Mouse (Mus musculus) lung, postnatal 10 days (tissue): ENCODE measurements around the gene Dock7.
A peak's percentile ranks its signal among the peaks of the same experiment; 100 is the strongest.
"Not testable (repeated sequence)": the region's sequence is repeated elsewhere in the genome, so short reads cannot be mapped to it uniquely, and the experiment has no call there.

Source experiments
- DNase-seq: peaks from one replicate; pipeline ENCODE4 v3.0.0; 2021

The Dock7 gene

DNA sequence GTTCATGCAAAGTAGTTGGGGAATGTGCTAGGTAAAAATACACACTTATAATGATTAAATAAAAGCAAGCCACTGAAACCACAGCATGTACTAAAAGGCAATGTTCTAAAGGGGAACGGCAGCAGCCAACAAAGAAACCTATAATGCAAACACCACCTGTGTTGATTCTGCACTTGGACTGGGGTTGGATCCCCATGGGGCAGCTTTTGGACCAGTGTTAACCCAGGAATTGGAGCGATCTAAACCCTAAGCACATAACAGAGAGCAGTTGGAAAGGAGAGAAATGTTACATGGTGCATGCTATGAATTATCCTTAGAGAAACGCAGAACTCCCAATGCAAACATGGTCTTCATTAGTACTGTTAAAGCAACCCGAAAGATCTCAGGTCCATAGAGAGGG, 127.2 kb downstream of the Dock7 start:
- no peak for DNase-seq

DNA sequence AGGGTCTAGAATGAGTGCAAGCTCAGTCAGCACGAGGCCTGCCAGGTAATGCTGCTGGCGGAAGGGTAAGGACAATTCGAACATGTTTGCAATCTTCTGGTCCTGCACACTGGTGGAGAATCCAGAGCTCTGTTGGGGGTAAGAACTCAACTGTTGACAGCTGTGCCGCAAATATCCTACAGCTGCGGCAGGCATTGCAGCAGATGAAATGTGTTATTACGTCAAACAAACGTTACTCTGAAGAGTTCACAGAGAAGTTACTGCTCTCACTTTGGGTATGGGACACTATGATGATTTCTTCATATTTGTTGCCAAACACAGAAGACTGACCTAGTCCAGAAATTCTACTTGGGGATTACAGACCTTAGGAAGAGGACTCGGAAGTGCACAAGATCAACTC, 136.0 kb downstream of the Dock7 start:
- DNase-seq, result no peak

DNA sequence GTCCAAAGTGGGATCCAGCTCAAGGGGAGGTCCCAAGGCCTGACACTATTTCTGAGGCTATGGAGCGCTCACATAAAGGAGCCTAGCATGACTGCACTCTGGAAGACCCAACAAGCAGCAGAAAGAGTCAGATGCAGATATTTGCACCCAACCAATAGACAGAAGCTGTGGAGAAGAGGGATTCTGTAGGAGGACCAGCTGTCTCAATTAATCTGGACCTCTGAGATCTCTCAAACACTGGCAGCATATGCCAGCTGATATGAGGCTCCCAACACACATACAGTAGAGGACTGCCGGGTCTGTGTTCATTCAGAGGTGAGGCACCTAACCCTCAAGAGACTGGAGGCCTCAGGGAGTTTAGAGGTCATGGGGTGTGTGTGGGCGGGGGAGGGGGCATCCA, 140.7 kb downstream of the Dock7 start:
- not testable (repeated sequence) for DNase-seq

DNA sequence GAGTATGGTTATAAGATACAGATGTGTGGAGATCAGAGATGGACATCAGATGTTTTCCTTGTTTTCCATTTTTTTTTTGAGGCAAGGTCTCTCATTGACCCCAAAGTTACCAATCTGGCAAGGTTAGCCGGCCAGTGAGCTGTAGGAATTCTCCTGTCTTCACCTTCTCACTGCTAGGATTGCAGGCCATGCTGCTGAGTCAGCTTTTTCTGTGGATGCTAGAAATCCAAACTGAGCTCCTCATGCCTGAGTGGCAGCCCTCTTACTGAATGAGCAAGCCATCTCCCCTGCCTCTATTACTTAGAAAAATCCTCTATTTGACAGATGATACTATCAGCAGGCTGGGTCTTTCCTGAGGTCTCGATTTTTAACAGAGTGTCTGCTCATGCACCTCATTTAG, 142.0 kb downstream of the Dock7 start:
- DNase-seq, result no peak

DNA sequence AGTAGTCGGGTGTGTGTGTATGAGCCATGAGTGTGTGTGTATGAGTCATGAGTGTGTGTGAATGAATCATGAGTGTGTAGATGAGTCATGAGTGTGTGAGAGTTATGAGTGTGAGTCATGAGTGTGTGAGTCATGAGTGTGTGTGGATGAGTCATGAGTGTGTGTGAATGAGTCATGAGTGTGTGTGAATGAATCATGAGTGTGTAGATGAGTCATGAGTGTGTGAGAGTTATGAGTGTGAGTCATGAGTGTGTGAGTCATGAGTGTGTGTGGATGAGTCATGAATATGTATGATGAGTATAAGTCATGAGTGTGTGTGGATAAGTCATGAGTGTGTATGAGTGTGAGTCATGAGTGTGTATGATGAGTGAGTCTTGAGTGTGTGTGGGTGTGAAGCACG, 142.4 kb downstream of the Dock7 start:
- not testable (repeated sequence) for DNase-seq

DNA sequence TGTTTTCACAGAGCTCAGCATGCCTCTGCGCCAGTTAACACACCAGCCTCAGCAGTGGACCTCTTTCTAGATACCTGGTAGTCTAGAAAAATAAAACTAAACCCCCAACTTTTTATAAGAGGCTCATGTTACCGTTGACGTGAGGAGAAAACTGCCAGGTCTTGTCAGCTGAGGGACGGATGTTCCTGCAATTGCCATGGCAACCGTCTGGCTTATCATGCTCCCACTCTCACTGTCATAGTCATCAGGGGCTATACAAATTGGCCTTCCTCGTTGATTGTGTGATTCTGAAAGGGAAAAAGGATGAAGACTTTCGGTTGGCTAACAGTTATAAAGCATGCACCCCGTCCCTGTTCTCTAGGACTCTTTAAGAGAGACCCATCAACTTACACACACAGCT, 145.0 kb downstream of the Dock7 start:
- DNase-seq, result no peak

DNA sequence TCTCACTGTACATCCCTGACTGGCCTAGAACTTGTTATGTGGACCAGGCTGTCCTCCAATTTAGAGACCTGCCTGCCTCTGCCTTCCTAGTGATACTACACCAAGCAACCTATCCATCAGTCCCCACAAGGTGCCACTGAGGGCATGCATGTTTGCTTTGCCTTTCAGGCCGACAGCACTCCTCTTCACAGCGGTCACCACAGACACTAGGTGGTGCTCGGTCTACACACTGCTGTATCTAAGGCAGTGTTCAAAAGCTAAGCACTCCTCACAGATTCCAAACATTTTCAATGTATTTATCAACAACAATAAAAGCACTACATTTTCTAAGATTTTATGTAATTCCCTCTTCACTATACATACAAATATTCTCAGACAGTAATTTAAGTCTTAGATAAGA, 150.8 kb downstream of the Dock7 start:
- DNase-seq, result no peak

DNA sequence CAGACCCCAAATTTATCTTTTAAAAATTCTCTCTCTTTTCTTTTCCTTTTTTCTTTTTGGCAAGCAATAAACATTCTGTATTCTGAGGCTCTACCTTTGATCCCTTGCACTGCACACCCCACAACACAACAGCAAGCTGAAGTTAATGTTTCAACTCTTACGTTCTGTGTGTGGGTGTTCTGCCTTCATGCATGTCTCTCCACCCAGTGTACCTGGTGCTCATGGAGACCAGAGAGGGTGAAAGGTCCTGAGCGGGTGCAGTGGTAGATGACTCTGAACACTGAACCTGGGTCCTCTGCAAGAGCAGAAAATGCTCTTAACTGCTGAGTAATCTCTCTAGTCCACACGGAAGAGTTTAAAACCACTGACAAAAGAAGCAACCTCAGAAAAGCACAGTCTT, 160.5 kb downstream of the Dock7 start:
- no peak for DNase-seq

DNA sequence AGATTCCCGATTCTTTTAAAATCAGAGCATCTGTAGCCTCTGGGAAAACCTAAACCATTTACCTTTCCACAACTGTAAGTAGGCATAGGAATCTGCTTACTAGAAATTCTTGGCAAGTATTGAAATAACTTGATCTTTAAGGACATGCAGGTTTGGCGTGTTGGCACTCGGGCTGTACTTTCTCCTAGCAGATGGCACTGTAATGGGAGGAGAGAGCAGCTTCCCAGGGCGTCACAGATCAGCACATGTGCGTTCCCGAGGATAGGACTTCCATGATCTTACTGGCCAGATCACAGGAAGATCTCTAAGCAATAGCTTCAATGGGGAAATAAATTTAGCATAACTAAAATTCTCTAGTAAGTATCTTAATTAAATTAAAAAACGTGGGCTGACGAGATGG, 164.7 kb downstream of the Dock7 start:
- no peak for DNase-seq

DNA sequence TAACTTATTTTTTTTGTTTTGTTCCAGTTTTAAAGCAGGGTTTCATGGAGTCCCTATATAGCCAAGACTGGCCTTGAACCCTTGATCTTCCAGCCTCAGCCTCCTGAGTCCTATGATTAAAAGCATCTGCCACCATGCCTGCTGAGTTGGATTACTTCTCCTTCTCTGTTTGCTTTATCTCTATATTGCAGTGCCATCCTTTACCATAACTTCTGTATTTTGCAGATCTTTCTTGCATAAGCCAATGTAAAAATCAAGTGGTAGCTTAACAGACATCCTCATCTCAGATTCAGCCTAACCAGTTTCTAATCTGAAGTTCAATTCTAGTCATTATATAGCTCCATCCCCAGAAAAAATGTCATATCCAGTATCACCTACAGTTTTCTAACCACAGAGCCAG, 170.2 kb downstream of the Dock7 start:
- DNase-seq, result no peak

DNA sequence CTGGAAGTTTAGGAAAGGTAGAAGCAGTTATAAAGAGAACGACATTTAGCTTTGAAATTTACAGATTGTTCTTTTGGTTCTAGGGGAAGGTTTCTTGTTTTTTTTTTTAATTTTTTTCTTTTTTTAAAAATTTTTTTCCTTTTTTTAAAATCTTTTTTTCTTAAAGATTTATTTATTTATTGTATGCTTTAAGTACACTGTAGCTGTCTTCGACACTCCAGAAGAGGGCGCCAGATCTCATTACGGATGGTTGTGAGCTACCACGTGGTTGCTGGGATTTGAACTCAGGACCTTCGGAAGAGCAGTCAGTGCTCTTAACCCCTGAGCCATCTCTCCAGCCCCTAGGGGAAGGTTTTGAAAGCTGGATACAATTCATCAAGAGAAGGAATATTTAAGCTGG, 182.5 kb downstream of the Dock7 start:
- DNase-seq, result not testable (repeated sequence)

DNA sequence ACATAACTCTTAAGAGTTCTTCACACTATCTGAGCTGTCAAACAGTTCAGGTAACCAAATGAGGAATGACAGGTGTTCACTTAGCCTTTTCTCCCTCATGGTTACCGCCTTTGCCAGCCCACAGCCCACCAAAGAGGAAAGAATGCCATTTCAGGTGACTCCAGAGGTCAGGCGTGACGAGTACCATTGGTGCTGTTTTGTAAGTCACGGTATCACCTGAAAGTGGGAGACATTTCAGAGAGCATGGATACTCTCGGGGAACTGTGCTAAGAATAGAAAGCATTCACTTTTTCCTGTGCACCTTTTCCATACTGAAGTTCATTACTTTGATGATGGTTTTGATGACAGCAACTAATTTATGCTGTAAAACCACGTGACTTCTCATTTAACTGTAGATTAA, 184.7 kb downstream of the Dock7 start:
- DNase-seq, result no peak

DNA sequence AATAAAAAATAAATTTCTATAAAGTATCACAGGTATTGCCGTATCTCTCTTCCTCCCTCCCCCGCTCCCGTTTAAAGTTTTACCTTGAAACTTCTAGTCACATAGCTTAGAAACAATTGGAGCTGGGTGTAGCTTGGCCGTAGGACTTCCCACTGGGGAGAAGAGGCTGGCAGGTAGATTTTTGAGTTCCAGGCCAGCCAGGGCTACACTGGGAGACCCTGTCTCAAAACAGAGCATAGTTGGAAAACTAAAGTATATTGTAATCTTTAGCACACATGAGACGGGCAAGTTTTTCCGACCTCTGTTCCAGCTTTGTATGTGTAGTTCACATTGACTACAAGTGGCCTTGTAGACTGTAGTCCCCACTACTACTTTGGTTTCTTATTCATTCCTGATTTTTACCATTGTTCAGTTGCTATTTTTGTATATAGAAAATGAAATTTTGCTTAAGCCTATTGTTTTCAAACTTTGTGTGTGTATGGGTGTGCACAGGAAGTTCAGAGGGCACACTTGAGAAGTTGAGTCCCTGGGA, 195.4 kb downstream of the Dock7 start:
- DNase-seq, result no peak

DNA sequence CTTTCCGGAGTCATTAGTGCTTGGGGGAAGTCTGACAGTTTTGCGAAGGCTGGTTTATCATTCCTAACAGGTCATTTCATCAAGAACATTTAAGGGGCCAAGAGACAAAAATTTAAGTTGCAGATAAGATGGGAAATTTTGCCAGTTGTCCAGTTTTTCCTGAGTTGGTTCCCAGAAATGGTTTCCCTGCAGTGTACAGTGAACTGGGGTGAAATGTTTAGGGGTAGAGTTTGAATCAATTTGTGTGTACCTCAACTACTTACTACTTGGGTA, 195.9 kb downstream of the Dock7 start:
- no peak for DNase-seq

DNA sequence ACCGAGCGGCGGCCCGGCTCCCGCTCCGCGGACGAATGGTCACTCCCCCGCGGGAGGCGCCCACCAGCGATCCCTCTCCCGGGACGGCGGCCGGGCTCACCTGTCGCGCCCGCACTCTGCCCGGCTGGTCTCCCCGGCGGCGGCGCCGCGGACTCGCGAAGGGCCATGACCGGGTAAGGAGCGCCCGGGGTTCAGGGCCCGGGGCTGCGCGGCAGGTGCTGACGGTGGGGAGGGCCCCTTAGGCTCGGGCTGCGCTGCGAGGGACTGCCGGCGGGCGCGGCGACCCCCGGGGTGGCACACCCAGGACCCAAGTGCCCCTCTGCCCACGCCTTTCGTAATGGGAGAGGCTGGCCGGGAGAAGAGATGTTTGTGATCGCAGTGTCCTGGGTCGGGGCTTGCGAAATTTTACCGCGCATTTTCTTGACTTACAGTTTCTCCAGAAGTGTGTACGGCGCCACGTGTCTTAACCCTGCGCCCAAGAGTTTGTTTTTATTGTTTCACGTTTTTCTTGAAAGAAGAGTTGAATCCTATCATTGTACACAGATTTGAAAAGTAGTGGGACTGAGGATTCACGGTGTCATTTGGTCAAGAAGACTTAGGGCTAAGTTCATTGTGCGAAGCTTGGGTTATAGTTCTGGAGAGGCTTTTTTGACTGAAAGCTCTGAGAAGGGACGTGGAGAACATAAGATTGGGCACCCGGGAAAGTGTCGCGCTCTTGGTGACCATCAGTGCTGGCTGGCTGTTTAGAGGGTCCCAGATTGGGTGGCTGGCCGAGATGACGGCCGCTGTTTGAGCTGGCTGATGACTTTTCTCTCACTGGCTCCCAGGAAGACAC, 196.4 kb downstream of the Dock7 start:
- DNase-seq, result no peak

DNA sequence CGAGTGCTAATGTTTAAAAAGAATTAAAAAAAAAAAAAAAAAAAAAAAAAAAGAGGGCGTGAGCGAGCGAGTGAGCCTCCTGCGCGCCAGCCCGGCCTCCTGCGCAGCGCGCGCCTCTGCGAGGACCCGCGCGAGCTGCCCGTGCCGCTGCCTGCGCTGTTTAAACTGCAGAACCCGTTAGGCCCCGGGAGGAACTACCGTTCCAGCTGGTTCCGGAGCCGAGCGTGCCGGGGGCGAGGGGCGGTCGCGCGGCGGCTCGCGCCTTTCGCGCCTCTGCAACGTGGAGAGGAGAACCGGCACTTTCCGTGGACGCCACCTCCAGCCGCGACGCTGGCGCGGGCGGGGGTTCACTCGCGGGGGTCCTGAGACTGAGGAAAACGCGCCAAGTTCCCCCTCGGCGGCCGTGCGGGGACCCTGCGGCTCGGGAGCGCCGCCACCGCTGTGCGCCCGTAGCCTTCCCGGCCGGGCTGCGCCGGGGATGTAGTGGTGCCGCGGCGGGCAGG, 197.1 kb downstream of the Dock7 start, which contains the start of gene Usp1:
TSS of gene Usp1 (plus strand) at position 243 of the 503 bp plus-strand sequence.
- no peak for DNase-seq

DNA sequence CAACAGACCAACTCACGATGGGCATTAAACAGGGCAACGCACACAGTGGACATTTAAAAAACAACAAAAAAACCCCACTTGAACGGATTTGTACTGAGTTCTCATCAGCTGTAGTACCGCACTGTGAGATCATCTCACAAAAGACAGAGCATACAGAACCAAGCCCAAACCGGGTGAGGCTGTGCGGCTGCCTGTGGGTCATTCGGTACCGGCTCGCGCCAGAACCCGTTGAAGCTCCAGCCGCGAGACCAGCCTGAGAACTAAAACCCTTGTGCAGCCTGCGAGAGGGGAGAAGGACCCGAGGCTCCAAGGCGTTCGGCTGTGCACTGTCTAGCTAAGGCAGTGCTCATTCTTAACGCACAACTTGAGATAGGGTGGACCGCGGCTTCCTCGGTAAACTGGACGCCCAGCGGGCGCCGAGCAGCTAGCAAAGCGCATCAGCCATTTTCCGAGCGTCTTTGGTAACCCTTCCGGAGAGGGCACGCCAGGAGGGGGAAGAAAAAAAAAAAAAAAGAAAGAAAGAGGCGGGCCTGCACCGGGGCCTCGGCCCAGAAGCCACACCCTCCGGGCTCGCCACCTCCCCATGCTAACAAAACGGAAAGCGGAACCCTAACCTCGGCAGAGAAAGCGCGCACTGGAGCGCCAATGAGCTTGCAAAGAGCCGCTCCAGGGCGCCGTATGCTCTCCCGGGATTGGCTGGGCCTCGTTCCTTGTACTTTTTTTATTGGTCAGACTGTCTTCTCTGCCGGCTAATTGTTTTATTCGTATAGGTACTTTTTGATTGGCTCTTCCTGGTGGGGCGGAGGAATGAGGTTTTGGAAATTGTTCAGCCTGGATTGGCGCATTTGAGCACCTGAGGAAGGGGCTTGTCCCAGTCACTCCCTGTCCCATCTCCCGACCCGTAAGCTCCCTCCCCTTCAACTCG, 197.8 kb downstream of the Dock7 start:
- DNase-seq, result peak; percentile 98

DNA sequence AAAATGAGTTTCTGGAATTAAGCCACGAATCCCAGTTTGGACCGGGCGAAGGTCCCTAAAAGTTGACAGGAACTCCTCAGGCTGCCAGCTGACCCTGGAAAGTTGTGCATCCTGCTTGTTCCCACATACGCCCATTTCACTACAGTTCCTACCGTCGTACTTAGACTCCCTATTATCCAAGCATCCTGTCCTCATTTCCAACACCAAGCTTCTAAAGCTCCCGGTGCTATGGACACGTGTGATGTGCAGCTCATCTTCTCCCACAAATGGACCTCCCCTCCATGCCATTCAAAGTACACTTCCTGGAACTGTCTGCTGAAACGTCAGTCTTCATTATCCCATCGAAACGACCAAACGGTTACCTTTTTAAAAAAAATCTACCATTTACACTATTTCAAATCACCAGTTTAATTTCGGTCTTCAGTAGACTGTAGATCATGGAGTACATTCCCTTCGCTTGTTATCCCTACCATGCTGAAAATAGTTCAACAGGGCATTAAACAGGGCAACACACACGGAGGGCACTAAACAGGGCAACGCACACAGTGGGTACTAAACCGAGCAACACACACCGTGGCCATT, 198.6 kb downstream of the Dock7 start:
- peak; percentile 34 for DNase-seq

DNA sequence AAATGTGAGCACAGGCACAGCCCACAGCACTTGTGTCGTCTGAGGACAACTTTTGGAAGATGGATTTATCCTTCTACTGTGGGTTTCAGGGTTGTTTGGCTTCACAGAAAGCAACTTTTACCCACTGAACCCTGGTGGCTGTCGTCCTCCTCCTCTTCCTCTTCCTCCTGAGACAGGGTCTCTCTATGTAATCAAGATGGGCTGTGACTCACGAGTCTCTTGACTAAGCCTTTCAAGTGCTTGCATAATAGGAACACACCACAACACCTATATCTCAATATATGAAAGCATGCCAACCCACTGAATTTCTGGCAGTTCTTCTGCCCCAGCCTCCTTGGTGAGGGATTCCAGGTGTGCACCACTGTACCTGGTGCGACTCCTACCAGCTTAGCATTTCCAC, 199.8 kb downstream of the Dock7 start:
- no peak for DNase-seq

DNA sequence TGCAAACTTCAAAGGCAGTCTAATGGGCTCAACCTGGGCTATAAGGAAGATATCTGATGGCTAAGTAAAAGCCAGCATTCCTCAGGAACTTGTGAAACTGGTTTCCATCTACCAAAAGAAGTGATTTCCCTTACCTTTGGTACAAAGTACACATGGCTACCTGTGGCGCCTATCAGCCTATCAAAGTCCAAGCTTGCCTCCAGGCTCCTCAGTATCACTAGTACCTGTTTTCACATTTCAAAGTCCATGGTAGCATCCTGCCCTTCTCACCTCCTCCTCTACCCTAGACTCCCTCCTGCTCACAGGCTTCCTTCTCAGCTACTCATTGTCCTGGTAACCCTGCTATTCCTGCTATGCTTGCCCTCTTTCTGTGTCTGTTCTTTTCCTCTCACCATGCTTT, 202.5 kb downstream of the Dock7 start:
- no peak for DNase-seq

DNA sequence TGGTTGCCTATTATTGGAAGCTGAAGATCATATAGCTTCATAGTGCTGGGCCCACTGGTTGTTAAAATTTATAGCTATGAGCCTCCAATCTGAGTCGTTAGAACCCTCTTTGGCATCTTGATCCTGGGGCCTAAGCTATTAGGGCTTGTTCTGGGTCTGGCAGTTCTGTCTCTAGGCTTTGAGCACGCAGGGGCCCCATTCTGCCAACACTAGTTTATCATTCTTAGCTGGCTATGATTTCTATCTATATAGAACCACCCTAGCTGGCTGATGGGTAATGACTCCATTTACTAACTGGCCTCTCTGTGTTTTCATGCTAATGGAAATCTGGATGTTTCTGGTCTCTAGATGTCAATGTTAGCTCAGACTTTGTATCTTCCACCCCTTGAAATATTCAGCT, 203.0 kb downstream of the Dock7 start:
- DNase-seq, result no peak

DNA sequence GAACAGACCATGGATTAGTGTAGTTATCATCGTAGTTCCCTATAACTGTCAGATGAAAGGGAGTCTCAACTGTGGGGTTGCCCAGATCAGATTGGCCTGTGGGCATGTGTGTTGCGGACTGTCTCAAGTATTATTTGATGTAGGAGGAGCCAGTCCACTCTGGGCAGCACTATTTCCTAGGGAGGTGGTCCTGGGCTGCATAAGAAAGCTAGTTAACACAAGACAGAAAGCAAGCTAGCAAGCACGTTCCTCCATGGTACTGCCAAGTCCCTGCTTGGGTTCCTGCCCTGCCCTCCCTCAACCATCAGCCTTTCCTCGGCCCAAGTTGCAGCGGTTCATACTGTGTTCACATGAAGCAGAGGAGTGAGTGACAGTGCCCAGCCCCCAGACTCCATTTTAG, 210.5 kb downstream of the Dock7 start:
- DNase-seq, result no peak

DNA sequence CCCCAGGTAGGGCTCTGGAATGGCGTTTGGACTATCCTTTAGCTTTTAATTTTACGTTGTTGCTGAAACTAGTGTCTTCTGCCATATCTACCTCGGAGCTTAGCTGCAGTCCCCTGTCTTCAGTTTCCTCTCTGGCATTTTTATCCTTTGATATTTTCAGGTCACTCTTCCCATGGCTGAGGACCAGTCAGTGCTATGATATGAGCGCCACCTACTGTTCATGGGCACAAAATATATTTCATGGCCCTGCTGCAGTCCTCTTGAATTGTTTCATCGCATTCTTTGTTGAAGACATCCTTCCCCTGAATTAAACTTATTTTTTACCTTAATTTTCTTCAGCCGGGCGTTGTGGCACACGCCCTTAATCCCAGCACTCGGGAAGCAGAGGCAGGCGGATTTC, 233.6 kb downstream of the Dock7 start:
- peak; percentile 70 for DNase-seq
